28 mouse cellular contexts compared by ENCODE assay signal in genomic region chr9:35399896-35400295, GRCm38 (mm10). TPM values are rescaled to one million over a fixed set of nuclear protein-coding genes. Genes with fewer than 3 reads are reported as not detected.
DNase-seq lines count a peak whose midpoint lies in the region; ATAC-seq lines count a peak whose summit lies in the region.
"Had no signal": no experiment of that assay in that cellular context is flagged by ENCODE, and none has a peak within 500 bp of the region (broad histone marks: within the 10 kb centered on the region; RNA-seq: fewer than 3 reads in every experiment).

No protein-coding gene starts in this region.

- H3K27me3 ChIP-seq in midbrain, embryonic 10.5 days (ENCODE audit: low read depth, poor library complexity, severe bottlenecking): peaks cover 66% of the 10 kb centered on the region
- H3K27me3 ChIP-seq in midbrain, embryonic 16.5 days (ENCODE audit: control insufficient read depth, insufficient read depth, low read depth, low read length): no peaks in the 10 kb centered on the region; the same call in 1 of the 2 replicates
- peaks cover 6% of the 10 kb centered on the region; the same call in 1 of the 2 replicates for H3K27me3 ChIP-seq in forebrain, embryonic 13.5 days
- no peaks in the 10 kb centered on the region for H3K27me3 ChIP-seq in forebrain, embryonic 16.5 days (replicated peaks; ENCODE audit: control insufficient read depth, insufficient read depth, low read length)
- H3K27me3 ChIP-seq: embryonic facial prominence, embryonic 12.5 days; embryonic facial prominence, embryonic 15.5 days had no signal

- no peak overlapping the region for H3K9ac ChIP-seq in midbrain, embryonic 16.5 days (ENCODE audit: low read depth, low read length)
- no peak overlapping the region for H3K9ac ChIP-seq in forebrain, embryonic 13.5 days
- no peak overlapping the region for H3K9ac ChIP-seq in forebrain, embryonic 16.5 days (replicated peaks; ENCODE audit: low read depth, low read length)
- H3K9ac ChIP-seq: embryonic facial prominence, embryonic 12.5 days; embryonic facial prominence, embryonic 15.5 days; hindbrain, embryonic 14.5 days had no signal

- H3K27ac ChIP-seq in midbrain, embryonic 10.5 days (replicated peaks): no peak overlapping the region; the same call in 1 of the 2 replicates
- H3K27ac ChIP-seq in midbrain, embryonic 16.5 days (ENCODE audit: low read length): no peak overlapping the region
- H3K27ac ChIP-seq in forebrain, embryonic 13.5 days: peak overlapping the region; percentile 89
- 0 out of 2 replicates have a peak overlapping the region, but pooled peaks have one; percentile 3 for H3K27ac ChIP-seq in forebrain, embryonic 16.5 days (ENCODE audit: low read length)
- H3K27ac ChIP-seq: embryonic facial prominence, embryonic 12.5 days; embryonic facial prominence, embryonic 15.5 days; heart, adult 2 months; heart, embryonic 10.5 days; heart, embryonic 13.5 days; hindbrain, embryonic 14.5 days; hindbrain, postnatal 0 days had no signal

- no peaks in the 10 kb centered on the region for H3K9me3 ChIP-seq in midbrain, embryonic 10.5 days (replicated peaks)
- H3K9me3 ChIP-seq in midbrain, embryonic 16.5 days (replicated peaks; ENCODE audit: control insufficient read depth, low read length, poor library complexity, severe bottlenecking): no peaks in the 10 kb centered on the region
- H3K9me3 ChIP-seq in forebrain, embryonic 13.5 days (replicated peaks): no peaks in the 10 kb centered on the region
- H3K9me3 ChIP-seq in forebrain, embryonic 16.5 days (ENCODE audit: control insufficient read depth, low read length): no peaks in the 10 kb centered on the region
- H3K9me3 ChIP-seq: embryonic facial prominence, embryonic 12.5 days; embryonic facial prominence, embryonic 15.5 days; heart, embryonic 10.5 days; heart, embryonic 13.5 days had no signal

- ATAC-seq in midbrain, embryonic 16.5 days: no peak
- no peak for ATAC-seq in forebrain, embryonic 13.5 days
- ATAC-seq in forebrain, embryonic 16.5 days: no peak
- ATAC-seq: activated CD4-positive, CD25-positive, alpha-beta regulatory T cell, adult 4 months; hindbrain, postnatal 0 days; inflammation-experienced regulatory T-cells, adult 6 months; intestine, embryonic 16.5 days had no signal

- DNase-seq in midbrain, embryonic 10.5 days (ENCODE audit: low spot score): no peak
- DNase-seq in Muller cell, postnatal 12 days (ENCODE audit: inconsistent ontology term): peak; percentile 42
- no peak for DNase-seq in thymus, adult 18-20 months
- DNase-seq in cerebellum, adult 9-10 months: no peak
- no peak for DNase-seq in ovary, postnatal 14 days (ENCODE audit: low spot score)
- DNase-seq: adrenal gland, adult 8-10 months; adrenal gland, postnatal 25 days; B cell, adult 2 months; cerebellum, adult 18-20 months; cerebellum, adult 9-11 months; cerebellum, postnatal 25 days; gastrocnemius, postnatal 10 days; gastrocnemius, postnatal 36 days; heart, postnatal 14 days; heart, postnatal 4 days had no signal

- 44% methylated on average over 7 of the region's 7 CpGs for WGBS in midbrain, embryonic 10.5 days
- WGBS in midbrain, embryonic 16.5 days: 20% methylated on average over 7 of the region's 7 CpGs
- 16% methylated on average over 7 of the region's 7 CpGs for WGBS in forebrain, embryonic 13.5 days
- 7% methylated on average over 7 of the region's 7 CpGs for WGBS in forebrain, embryonic 16.5 days

- 0 out of 2 replicates have a peak overlapping the region, but pooled peaks have one; percentile 38 for H3K4me3 ChIP-seq in midbrain, embryonic 10.5 days
- H3K4me3 ChIP-seq in midbrain, embryonic 16.5 days (ENCODE audit: low read depth, low read length): no peak overlapping the region
- H3K4me3 ChIP-seq in forebrain, embryonic 13.5 days: no peak overlapping the region
- no peak overlapping the region for H3K4me3 ChIP-seq in forebrain, embryonic 16.5 days (replicated peaks; ENCODE audit: low read length)
- H3K4me3 ChIP-seq: embryonic facial prominence, embryonic 12.5 days; embryonic facial prominence, embryonic 15.5 days; heart, adult 2 months had no signal

- H3K4me1 ChIP-seq in midbrain, embryonic 10.5 days: peaks cover 56% of the 10 kb centered on the region
- peaks cover 11% of the 10 kb centered on the region; the same call in 1 of the 2 replicates for H3K4me1 ChIP-seq in midbrain, embryonic 16.5 days (ENCODE audit: control insufficient read depth, insufficient read depth, low read length)
- H3K4me1 ChIP-seq in forebrain, embryonic 13.5 days: peaks cover 59% of the 10 kb centered on the region
- peaks cover 34% of the 10 kb centered on the region for H3K4me1 ChIP-seq in forebrain, embryonic 16.5 days (replicated peaks; ENCODE audit: control insufficient read depth, insufficient read depth, low read length)

- H3K36me3 ChIP-seq in midbrain, embryonic 10.5 days: no peaks in the 10 kb centered on the region
- H3K36me3 ChIP-seq in midbrain, embryonic 16.5 days (ENCODE audit: control insufficient read depth, insufficient read depth, low read length): no peaks in the 10 kb centered on the region
- H3K36me3 ChIP-seq in forebrain, embryonic 13.5 days (ENCODE audit: poor library complexity, severe bottlenecking): no peaks in the 10 kb centered on the region
- no peaks in the 10 kb centered on the region for H3K36me3 ChIP-seq in forebrain, embryonic 16.5 days (ENCODE audit: control insufficient read depth, insufficient read depth)
- H3K36me3 ChIP-seq: embryonic facial prominence, embryonic 12.5 days; embryonic facial prominence, embryonic 15.5 days; heart, embryonic 10.5 days; heart, embryonic 13.5 days had no signal

- H3K4me2 ChIP-seq in midbrain, embryonic 16.5 days (ENCODE audit: low read length): no peak overlapping the region
- no peak overlapping the region for H3K4me2 ChIP-seq in forebrain, embryonic 13.5 days
- H3K4me2 ChIP-seq in forebrain, embryonic 16.5 days (ENCODE audit: low read length): no peak overlapping the region
- H3K4me2 ChIP-seq: embryonic facial prominence, embryonic 15.5 days had no signal

RNA-seq across cellular contexts. Expression of gene Cdon, which starts 21.0 kb away (rescaled TPM):
- polyA plus RNA-seq in midbrain, embryonic 10.5 days (2016; fragmentation: Nextera tagmentation; extraction: Ambion mirVana): 10.5 TPM in 2 replicates
- 2.1 and 3.4 TPM in 2 replicates for polyA plus RNA-seq in midbrain, embryonic 16.5 days (2015; fragmentation: Nextera tagmentation; extraction: Ambion mirVana)
- polyA plus RNA-seq in forebrain, embryonic 13.5 days (2015; fragmentation: Nextera tagmentation; extraction: Ambion mirVana): 20.7 and 22.1 TPM in 2 replicates
- 11.9 and 12.3 TPM in 2 replicates for polyA plus RNA-seq in forebrain, embryonic 16.5 days (2015; fragmentation: Nextera tagmentation; extraction: Ambion mirVana)

Comparison
In these comparisons a context has a peak if more than half of its experiments do, and no peak if none do; other contexts are left out.
1. H3K27ac ChIP-seq: peak in forebrain, embryonic 13.5 days (single experiment) and forebrain, embryonic 16.5 days (single experiment); none in midbrain, embryonic 10.5 days (single experiment) and midbrain, embryonic 16.5 days (single experiment).